22 mouse cellular contexts compared by ENCODE assay signal in genomic region chr1:166394770-166395169, GRCm38 (mm10). TPM values are rescaled to one million over a fixed set of nuclear protein-coding genes. Genes with fewer than 3 reads are reported as not detected.
DNase-seq lines count a peak whose midpoint lies in the region; ATAC-seq and TF ChIP-seq lines count a peak whose summit lies in the region.
"Had no signal": no experiment of that assay in that cellular context is flagged by ENCODE, and none has a peak within 500 bp of the region (broad histone marks: within the 10 kb centered on the region; RNA-seq: fewer than 3 reads in every experiment).

No protein-coding gene starts in this region.

- H3K27me3 ChIP-seq in limb, embryonic 11.5 days (ENCODE audit: control insufficient read depth, insufficient read depth, low read length), result no peaks in the 10 kb centered on the region
- H3K27me3 ChIP-seq in limb, embryonic 10.5 days (ENCODE audit: low read depth, poor library complexity, severe bottlenecking), result no peaks in the 10 kb centered on the region
- no peaks in the 10 kb centered on the region for H3K27me3 ChIP-seq in intestine, embryonic 16.5 days (replicated peaks; ENCODE audit: control insufficient read depth, insufficient read depth, low read length)
- H3K27me3 ChIP-seq: embryonic facial prominence, embryonic 13.5 days; embryonic facial prominence, embryonic 15.5 days; forebrain, embryonic 12.5 days had no signal

- no peak overlapping the region for H3K4me3 ChIP-seq in limb, embryonic 11.5 days (ENCODE audit: low read depth, low read length)
- H3K4me3 ChIP-seq in limb, embryonic 10.5 days, result no peak overlapping the region
- H3K4me3 ChIP-seq in intestine, embryonic 16.5 days (ENCODE audit: low read length), result no peak overlapping the region
- H3K4me3 ChIP-seq in olfactory bulb, adult 2 months (ENCODE audit: insufficient read depth, low read depth, low read length), result no peak overlapping the region
- H3K4me3 ChIP-seq: embryonic facial prominence, embryonic 13.5 days; embryonic facial prominence, embryonic 15.5 days; erythroblast, embryonic 14.5 days; forebrain, embryonic 10.5 days; forebrain, embryonic 12.5 days had no signal

- H3K9ac ChIP-seq in limb, embryonic 11.5 days (ENCODE audit: low read length), result no peak overlapping the region
- no peak overlapping the region for H3K9ac ChIP-seq in intestine, embryonic 16.5 days (ENCODE audit: low read depth, low read length)
- H3K9ac ChIP-seq: embryonic facial prominence, embryonic 13.5 days; embryonic facial prominence, embryonic 15.5 days; forebrain, embryonic 12.5 days had no signal

- no peak for TF ChIP-seq POLR2A in olfactory bulb, adult 2 months (IDR thresholded peaks at IDR 0.05; ENCODE audit: insufficient read depth, low read depth, low read length)

- no peaks in the 10 kb centered on the region for H3K9me3 ChIP-seq in limb, embryonic 11.5 days (ENCODE audit: control insufficient read depth, low read length)
- H3K9me3 ChIP-seq in limb, embryonic 10.5 days (replicated peaks), result no peaks in the 10 kb centered on the region
- H3K9me3 ChIP-seq in intestine, embryonic 16.5 days (ENCODE audit: control insufficient read depth, low read length), result no peaks in the 10 kb centered on the region
- H3K9me3 ChIP-seq: embryonic facial prominence, embryonic 13.5 days; embryonic facial prominence, embryonic 15.5 days; forebrain, embryonic 10.5 days; forebrain, embryonic 12.5 days had no signal

- DNase-seq in limb, embryonic 11.5 days (ENCODE audit: low spot score), result peak; percentile 13
- DNase-seq in limb, embryonic 10.5 days (ENCODE audit: low spot score), result no peak
- DNase-seq in lung, adult 18-20 months, result no peak
- DNase-seq: adrenal gland, adult 2 months; adrenal gland, postnatal 10 days; adrenal gland, postnatal 25 days; cerebellum, adult 11 months; cerebellum, adult 18-20 months; cerebellum, adult 8-10 months; cerebellum, adult 9-11 months; cerebellum, postnatal 14 days; cerebellum, postnatal 36 days; embryo, embryonic 11 days had no signal

- WGBS in limb, embryonic 11.5 days, result 81% methylated on average over 4 of the region's 4 CpGs
- WGBS in limb, embryonic 10.5 days, result 83% methylated on average over 4 of the region's 4 CpGs
- 42% methylated on average over 4 of the region's 4 CpGs for WGBS in intestine, embryonic 16.5 days
- 56% methylated on average over 4 of the region's 4 CpGs for WGBS in olfactory bulb, adult 2 months

- no peak overlapping the region for H3K27ac ChIP-seq in limb, embryonic 11.5 days (replicated peaks; ENCODE audit: low read depth, low read length)
- no peak overlapping the region for H3K27ac ChIP-seq in limb, embryonic 10.5 days
- H3K27ac ChIP-seq in intestine, embryonic 16.5 days (ENCODE audit: low read length), result no peak overlapping the region
- peak overlapping the region; percentile 84 for H3K27ac ChIP-seq in olfactory bulb, adult 2 months (ENCODE audit: insufficient read depth, low read depth, low read length)
- H3K27ac ChIP-seq: embryonic facial prominence, embryonic 13.5 days; embryonic facial prominence, embryonic 15.5 days; forebrain, embryonic 10.5 days; forebrain, embryonic 12.5 days had no signal

- ATAC-seq in limb, embryonic 11.5 days (ENCODE audit: insufficient number of reproducible peaks, low FRiP score, low TSS enrichment, low read depth), result no peak
- peak; percentile 59 for ATAC-seq in intestine, embryonic 16.5 days
- ATAC-seq: forebrain, embryonic 14.5 days; forebrain, embryonic 16.5 days had no signal

- no peaks in the 10 kb centered on the region for H3K4me1 ChIP-seq in limb, embryonic 11.5 days (ENCODE audit: control insufficient read depth, insufficient read depth, low read length)
- H3K4me1 ChIP-seq in limb, embryonic 10.5 days, result no peaks in the 10 kb centered on the region
- H3K4me1 ChIP-seq in intestine, embryonic 16.5 days (ENCODE audit: control insufficient read depth, insufficient read depth, low read length), result peaks cover 2% of the 10 kb centered on the region; the same call in 1 of the 2 replicates
- H3K4me1 ChIP-seq in olfactory bulb, adult 2 months (ENCODE audit: control insufficient read depth, insufficient read depth, low read length), result peaks cover 10% of the 10 kb centered on the region; the same call in 1 of the 2 replicates
- H3K4me1 ChIP-seq: embryonic facial prominence, embryonic 13.5 days; embryonic facial prominence, embryonic 15.5 days; forebrain, embryonic 10.5 days; forebrain, embryonic 12.5 days had no signal

- no peak overlapping the region for H3K4me2 ChIP-seq in limb, embryonic 11.5 days (ENCODE audit: low read depth, severe bottlenecking)
- H3K4me2 ChIP-seq in intestine, embryonic 16.5 days (ENCODE audit: low read depth, low read length), result no peak overlapping the region
- H3K4me2 ChIP-seq: embryonic facial prominence, embryonic 13.5 days; embryonic facial prominence, embryonic 15.5 days; forebrain, embryonic 12.5 days had no signal

- no peak for TF ChIP-seq CTCF in olfactory bulb, adult 2 months (IDR thresholded peaks at IDR 0.05; ENCODE audit: insufficient read depth, low read depth, low read length)

- H3K36me3 ChIP-seq in limb, embryonic 11.5 days (ENCODE audit: control insufficient read depth, insufficient read depth, low read length), result peaks cover 31% of the 10 kb centered on the region
- peaks cover 100% of the 10 kb centered on the region for H3K36me3 ChIP-seq in limb, embryonic 10.5 days
- peaks cover 27% of the 10 kb centered on the region for H3K36me3 ChIP-seq in intestine, embryonic 16.5 days (ENCODE audit: control insufficient read depth, insufficient read depth, low read length)

RNA-seq across cellular contexts. Expression of gene Pogk, which starts 14.9 kb away (rescaled TPM):
- 24.3 and 29.1 TPM in 2 replicates for polyA plus RNA-seq in limb, embryonic 11.5 days (2014; fragmentation: Nextera tagmentation; extraction: Ambion mirVana)
- polyA plus RNA-seq in limb, embryonic 10.5 days (2016; fragmentation: Nextera tagmentation; extraction: Ambion mirVana), result 17.5 and 24.6 TPM in 2 replicates
- 6.6 and 7.9 TPM in 2 replicates for polyA plus RNA-seq in intestine, embryonic 16.5 days (2015; fragmentation: Nextera tagmentation; extraction: Ambion mirVana)
- polyA plus RNA-seq in olfactory bulb, adult 2 months (2012; ENCODE audit: insufficient read depth, insufficient read length, low replicate concordance, missing spikeins), result 198 TPM in 1 of 2 replicates, not detected in the other

RNA-seq across cellular contexts. Expression of gene Tada1, which starts 15.9 kb away (rescaled TPM):
- polyA plus RNA-seq in limb, embryonic 11.5 days (2014; fragmentation: Nextera tagmentation; extraction: Ambion mirVana), result 67.8 and 68.1 TPM in 2 replicates
- 66.6 and 69.8 TPM in 2 replicates for polyA plus RNA-seq in limb, embryonic 10.5 days (2016; fragmentation: Nextera tagmentation; extraction: Ambion mirVana)
- polyA plus RNA-seq in intestine, embryonic 16.5 days (2015; fragmentation: Nextera tagmentation; extraction: Ambion mirVana), result 39.2 and 41.8 TPM in 2 replicates
- polyA plus RNA-seq in olfactory bulb, adult 2 months (2012; ENCODE audit: insufficient read depth, insufficient read length, low replicate concordance, missing spikeins), result not detected in 2 replicates

Comparison
In these comparisons a context has a peak if more than half of its experiments do, and no peak if none do; other contexts are left out.
1. RNA of gene Tada1, which starts 15.9 kb away (polyA plus RNA-seq): 67.8 to 68.1 TPM in limb, embryonic 11.5 days, 66.6 to 69.8 TPM in limb, embryonic 10.5 days and 39.2 to 41.8 TPM in intestine, embryonic 16.5 days; not detected in olfactory bulb, adult 2 months; every median in the first group is over 10 times any median in the second.